Mouse (Mus musculus) MEL (cell line): ENCODE measurements around the gene Unc93b1. TPM values are rescaled to one million over a fixed set of nuclear protein-coding genes. Genes with fewer than 3 reads are reported as not detected.

Source experiments
- DNase-seq: peaks from one replicate; pipeline ENCODE4 v3.0.0; 2011; ENCODE audit warnings: low read depth, low spot score
- H3K27ac ChIP-seq: 2 replicates; pipeline ENCODE4 v1.5.1; 2012; ENCODE audit warnings: low read depth, mild to moderate bottlenecking, control low read depth, low read length, moderate library complexity; ENCODE audit not compliant: control insufficient read depth
- H3K27me3 ChIP-seq, 2 experiments: fragments of 150-350 bp in 1 of 2; sonication (generic) in 1 of 2; 2 replicates each; pipeline ENCODE4 v1.6.1; 2012; ENCODE audit warnings: low read length in 2 of 2, mild to moderate bottlenecking in 2 of 2, improper control_type of control experiment in 1 of 2, moderate library complexity in 1 of 2; ENCODE audit not compliant: insufficient read depth in 2 of 2, control insufficient read depth in 1 of 2
- H3K36me3 ChIP-seq, 2 experiments: 2 replicates each; pipeline ENCODE4 v1.6.1; 2012 to 2014; ENCODE audit warnings: low read length in 2 of 2, improper control_type of control experiment in 1 of 2, inconsistent platforms in 1 of 2, mild to moderate bottlenecking in 1 of 2; ENCODE audit not compliant: insufficient read depth in 2 of 2, control insufficient read depth in 1 of 2
- H3K4me1 ChIP-seq, 2 experiments: fragments of 150-350 bp in 1 of 2; sonication (generic) in 1 of 2; 2 replicates each; pipeline ENCODE4 v1.6.1; 2012; ENCODE audit warnings: low read length in 2 of 2, improper control_type of control experiment in 1 of 2, mild to moderate bottlenecking in 1 of 2; ENCODE audit not compliant: insufficient read depth in 2 of 2, control insufficient read depth in 1 of 2
- H3K4me3 ChIP-seq, 2 experiments: fragments of 150-350 bp in 1 of 2; sonication (generic) in 1 of 2; 2 replicates each; pipeline ENCODE4 v1.5.1; 2012; ENCODE audit warnings: low read depth in 2 of 2, low read length in 2 of 2, mild to moderate bottlenecking in 2 of 2, moderate library complexity in 2 of 2, control low read depth in 1 of 2, improper control_type of control experiment in 1 of 2; ENCODE audit not compliant: control insufficient read depth in 1 of 2, insufficient read depth in 1 of 2
- H3K79me2 ChIP-seq: 2 replicates; pipeline ENCODE4 v1.6.1; 2012; ENCODE audit warnings: mild to moderate bottlenecking, low read length, moderate library complexity; ENCODE audit not compliant: control insufficient read depth, poor library complexity, insufficient read depth
- H3K9ac ChIP-seq: 2 replicates; pipeline ENCODE4 v1.6.1; 2012; ENCODE audit warnings: low read depth, mild to moderate bottlenecking, control low read depth, low read length, moderate library complexity; ENCODE audit not compliant: control insufficient read depth, poor library complexity, severe bottlenecking
- H3K9me3 ChIP-seq: fragments of 150-350 bp; sonication (generic); replicated peaks from 2 replicates; pipeline ENCODE4 v1.6.1; 2012; ENCODE audit warnings: mild to moderate bottlenecking, low read length, improper control_type of control experiment, moderate library complexity; ENCODE audit not compliant: insufficient read depth
- BHLHE40 ChIP-seq: IDR thresholded peaks from 2 replicates; pipeline ENCODE4 v1.6.1; 2012; ENCODE audit warnings: low read depth, mild to moderate bottlenecking, inconsistent platforms, low read length, improper control_type of control experiment, borderline replicate concordance
- E2F4 ChIP-seq: IDR thresholded peaks from 2 replicates; pipeline ENCODE4 v1.6.1; 2011; ENCODE audit warnings: low read depth, low read length, improper control_type of control experiment, borderline replicate concordance
- ELF1 ChIP-seq: IDR thresholded peaks from 2 replicates; pipeline ENCODE4 v1.6.1; 2014; ENCODE audit warnings: low read depth, mild to moderate bottlenecking, inconsistent platforms, low read length, improper control_type of control experiment, moderate library complexity
- EP300 ChIP-seq, 2 experiments: IDR thresholded peaks; 2 replicates each; pipeline ENCODE4 v1.6.1; 2011; ENCODE audit warnings: improper control_type of control experiment in 2 of 2, low read length in 2 of 2, low read depth in 1 of 2, mild to moderate bottlenecking in 1 of 2
- KAT2A ChIP-seq: conservative IDR thresholded peaks from 2 replicates; pipeline ENCODE4 v1.6.1; 2012; ENCODE audit warnings: low read depth, low read length, improper control_type of control experiment, inconsistent platforms
- MAX ChIP-seq: IDR thresholded peaks from 2 replicates; pipeline ENCODE4 v1.6.1; 2011; ENCODE audit warnings: low read length, improper control_type of control experiment
- MEF2A ChIP-seq: IDR thresholded peaks from 2 replicates; pipeline ENCODE4 v1.6.1; 2014; ENCODE audit warnings: low read depth, mild to moderate bottlenecking, inconsistent platforms, low read length, improper control_type of control experiment; ENCODE audit not compliant: poor library complexity, insufficient replicate concordance, severe bottlenecking; ENCODE audit errors: extremely low read depth
- POLR2AphosphoS2 ChIP-seq: IDR thresholded peaks from 2 replicates; pipeline ENCODE4 v1.6.1; 2011; ENCODE audit warnings: low read length, improper control_type of control experiment
- POLR2AphosphoS5 ChIP-seq: IDR thresholded peaks from 2 replicates; pipeline ENCODE4 v1.6.1; 2012; ENCODE audit warnings: low read depth, borderline replicate concordance, mild to moderate bottlenecking, inconsistent platforms, low read length, moderate library complexity, mixed read lengths
- RAD21 ChIP-seq: IDR thresholded peaks from 2 replicates; pipeline ENCODE4 v1.6.1; 2011; ENCODE audit warnings: mild to moderate bottlenecking, low read depth, low read length, improper control_type of control experiment
- RCOR1 ChIP-seq: IDR thresholded peaks from 2 replicates; pipeline ENCODE4 v1.6.1; 2012; ENCODE audit warnings: low read depth, mild to moderate bottlenecking, inconsistent platforms, low read length, improper control_type of control experiment
- SIN3A ChIP-seq: IDR thresholded peaks from 2 replicates; pipeline ENCODE4 v1.6.1; 2012; ENCODE audit warnings: low read length, improper control_type of control experiment, inconsistent platforms
- SMC3 ChIP-seq: IDR thresholded peaks from 2 replicates; pipeline ENCODE4 v1.6.1; 2011; ENCODE audit warnings: low read depth, low read length, improper control_type of control experiment
- TAL1 ChIP-seq: IDR thresholded peaks from 2 replicates; pipeline ENCODE4 v1.6.1; 2012; ENCODE audit warnings: mild to moderate bottlenecking, inconsistent platforms, low read length, moderate library complexity, mixed read lengths
- USF1 ChIP-seq: IDR thresholded peaks from 2 replicates; pipeline ENCODE4 v1.6.1; 2014; ENCODE audit warnings: low read depth, mild to moderate bottlenecking, inconsistent platforms, low read length, improper control_type of control experiment, moderate library complexity
- USF2 ChIP-seq, 2 experiments: IDR thresholded peaks; 2 replicates each; pipeline ENCODE4 v1.6.1; 2011 to 2012; ENCODE audit warnings: improper control_type of control experiment in 2 of 2, low read length in 2 of 2, borderline replicate concordance in 1 of 2, inconsistent platforms in 1 of 2, low read depth in 1 of 2, mild to moderate bottlenecking in 1 of 2; ENCODE audit not compliant: insufficient read depth in 1 of 2
- ZMIZ1 ChIP-seq: IDR thresholded peaks from 2 replicates; pipeline ENCODE4 v1.6.1; 2012; ENCODE audit warnings: low read depth, mild to moderate bottlenecking, inconsistent platforms, low read length, improper control_type of control experiment, moderate library complexity
- ZNF384 ChIP-seq: IDR thresholded peaks from 2 replicates; pipeline ENCODE4 v1.6.1; 2012; ENCODE audit warnings: low read depth, mild to moderate bottlenecking, inconsistent platforms, low read length, improper control_type of control experiment
- polyA plus RNA-seq, 2 experiments: library from polyadenylated mRNA; stranded (reverse) in 1 of 2; unstranded in 1 of 2; fragments of >175 nt in 1 of 2; fragments of >200 nt in 1 of 2; gene quantifications; 2 replicates each; pipeline versions ENCODE4 v1.2.1 to v1.2.4; 2012; ENCODE audit warnings: low replicate concordance in 2 of 2, low read depth in 1 of 2; ENCODE audit not compliant: insufficient read length in 2 of 2, insufficient read depth in 1 of 2, missing spikeins in 1 of 2
- total RNA-seq: library from RNA; depleted of rRNA; stranded (reverse); fragments of 300-350 nt; gene quantifications from 2 replicates; pipeline ENCODE4 v1.2.3, GENCODE M21; 2012

The Unc93b1 gene
- total and polyA plus RNA-seq, 3 experiments, result 4.7 to 8.2 TPM; not detected in 1

- H3K27ac ChIP-seq, result no peak overlapping the region
- no peak overlapping the region for H3K9ac ChIP-seq
- H3K79me2 ChIP-seq, result no peaks in the 10 kb centered on the region
- DNase-seq, result no peak
- no peaks in the 10 kb centered on the region for H3K4me1 ChIP-seq
- no peaks in the 10 kb centered on the region; a peak in 2 of 4 replicates for H3K36me3 ChIP-seq
- no peaks in the 10 kb centered on the region for H3K27me3 ChIP-seq
- no peaks in the 10 kb centered on the region for H3K9me3 ChIP-seq
- H3K4me3 ChIP-seq, result no peak overlapping the region
- TF ChIP-seq TAL1 (no peak), E2F4 (no peak), POLR2AphosphoS2 (no peak), POLR2AphosphoS5 (no peak), MEF2A (no peak), USF1 (no peak), MAX (no peak), BHLHE40 (no peak), RCOR1 (no peak), RAD21 (no peak), USF2 (IDR thresholded peaks at IDR 0.05; ENCODE audit: borderline replicate concordance in 1 of 2, insufficient read depth in 1 of 2, low read depth in 1 of 2, low read length in 2 of 2) (no peak), ELF1 (no peak)
Measured at GRCm38 (mm10) chr19:3896208-3896607, 38.8 kb upstream of the Unc93b1 start.

GRCm38 (mm10) chr19:3897557-3897956 is 37.4 kb upstream of the Unc93b1 start:
- Histone ChIP-seq H3K4me3 (no peak overlapping the region), H3K27me3 (no peaks in the 10 kb centered on the region), H3K9me3 (no peaks in the 10 kb centered on the region), H3K9ac (no peak overlapping the region), H3K36me3 (no peaks in the 10 kb centered on the region; a peak in 1 of 4 replicates), H3K27ac (no peak overlapping the region), H3K4me1 (no peaks in the 10 kb centered on the region), H3K79me2 (no peaks in the 10 kb centered on the region)
- DNase-seq, result no peak
- no peak for TF ChIP-seq E2F4
- no peak for TF ChIP-seq ZMIZ1
- TF ChIP-seq ZNF384, result no peak
- no peak for TF ChIP-seq KAT2A
- no peak for TF ChIP-seq EP300 (IDR thresholded peaks at IDR 0.05; ENCODE audit: low read depth in 1 of 2, low read length in 2 of 2)
- no peak for TF ChIP-seq SMC3
- TF ChIP-seq RAD21, result no peak
- TF ChIP-seq SIN3A, result no peak
